Mouse (Mus musculus) gastrocnemius, postnatal 14 days (tissue): ENCODE results near the gene Usp24. TPM values are rescaled to one million over a fixed set of nuclear protein-coding genes. Genes with fewer than 3 reads are reported as not detected.

Experiments
- DNase-seq: peaks from one replicate; pipeline ENCODE4 v3.0.0; 2021; ENCODE audit warnings: mixed read lengths
- intact Hi-C: fragments of 180-260 bp; cut with DNase I; formaldehyde crosslinking; loops from one replicate; pipeline ENCODE4 v1.15.1; 2025; ENCODE audit warnings: low total_unique reads
- total RNA-seq, 2 experiments: library from RNA; stranded (reverse); gene quantifications; 2 replicates each; pipeline ENCODE4 v1.2.3; 2021

Usp24 gene
- total RNA-seq, 2 experiments from 2014 or later = 37.8 to 38.4 TPM

- intact Hi-C loops = no loop called here
- DNase-seq = no peak
Measured at GRCm38 (mm10) chr4:106419256-106419655, 103.2 kb downstream of the Usp24 start.

- intact Hi-C loops = no loop called here
- no peak for DNase-seq
Measured at GRCm38 (mm10) chr4:106419791-106420190, 103.8 kb downstream of the Usp24 start.

GRCm38 (mm10) chr4:106422597-106422996, 106.6 kb downstream of the Usp24 start:
- intact Hi-C loops = no loop called here

GRCm38 (mm10) chr4:106424560-106424959, 108.5 kb downstream of the Usp24 start:
- intact Hi-C loops = no loop called here
- no peak for DNase-seq

More at GRCm38 (mm10) chr4:106422597-106422996, 106.6 kb downstream of the Usp24 start:
- no peak for DNase-seq

- no peak for DNase-seq
- intact Hi-C loops = no loop called here
Measured at GRCm38 (mm10) chr4:106426286-106426685, 110.3 kb downstream of the Usp24 start.

GRCm38 (mm10) chr4:106428616-106429015, 112.6 kb downstream of the Usp24 start:
- intact Hi-C loops = no loop called here
- no peak for DNase-seq

GRCm38 (mm10) chr4:106429106-106429505, 113.1 kb downstream of the Usp24 start:
- intact Hi-C loops = no loop called here
- no peak for DNase-seq

- no peak for DNase-seq
- intact Hi-C loops = no loop called here
Measured at GRCm38 (mm10) chr4:106430431-106430830, 114.4 kb downstream of the Usp24 start.

- DNase-seq = no peak
- intact Hi-C loops = no loop called here
Measured at GRCm38 (mm10) chr4:106435426-106435825, 119.4 kb downstream of the Usp24 start.

- no peak for DNase-seq
- intact Hi-C loops = no loop called here
Measured at GRCm38 (mm10) chr4:106436475-106436874, 120.5 kb downstream of the Usp24 start.

GRCm38 (mm10) chr4:106437207-106437606, 121.2 kb downstream of the Usp24 start:
- intact Hi-C loops = no loop called here
- DNase-seq = no peak

- intact Hi-C loops = no loop called here
- no peak for DNase-seq
Measured at GRCm38 (mm10) chr4:106438763-106439162, 122.8 kb downstream of the Usp24 start.

GRCm38 (mm10) chr4:106443182-106443581, 127.2 kb downstream of the Usp24 start:
- no peak for DNase-seq
- intact Hi-C loops = no loop called here

- DNase-seq = no peak
- intact Hi-C loops = no loop called here
Measured at GRCm38 (mm10) chr4:106449306-106449705, 133.3 kb downstream of the Usp24 start.

- DNase-seq = no peak
- intact Hi-C loops = no loop called here
Measured at GRCm38 (mm10) chr4:106452401-106452800, 136.4 kb downstream of the Usp24 start.

- intact Hi-C loops = no loop called here
- DNase-seq = no peak
Measured at GRCm38 (mm10) chr4:106453108-106453507, 137.1 kb downstream of the Usp24 start.

GRCm38 (mm10) chr4:106453516-106453915, 137.5 kb downstream of the Usp24 start:
- intact Hi-C loops = no loop called here
- DNase-seq = peak; percentile 48

- intact Hi-C loops = no loop called here
- no peak for DNase-seq
Measured at GRCm38 (mm10) chr4:106454541-106454940, 138.5 kb downstream of the Usp24 start.

- intact Hi-C loops = no loop called here
- DNase-seq = no peak
Measured at GRCm38 (mm10) chr4:106462016-106462415, 146.0 kb downstream of the Usp24 start.

GRCm38 (mm10) chr4:106462524-106462923, 146.5 kb downstream of the Usp24 start:
- intact Hi-C loops = no loop called here
- no peak for DNase-seq

- no peak for DNase-seq
- intact Hi-C loops = no loop called here
Measured at GRCm38 (mm10) chr4:106463174-106463801, 147.3 kb downstream of the Usp24 start.
